Mouse (Mus musculus): ENCODE measurements at regions not wholly inside any gene's neighbourhood (a gene's known extent, or its start where the extent isn't known, plus 50 kb on each side); places are given as distances from the start of the nearest gene placed in this dataset.

DNA sequence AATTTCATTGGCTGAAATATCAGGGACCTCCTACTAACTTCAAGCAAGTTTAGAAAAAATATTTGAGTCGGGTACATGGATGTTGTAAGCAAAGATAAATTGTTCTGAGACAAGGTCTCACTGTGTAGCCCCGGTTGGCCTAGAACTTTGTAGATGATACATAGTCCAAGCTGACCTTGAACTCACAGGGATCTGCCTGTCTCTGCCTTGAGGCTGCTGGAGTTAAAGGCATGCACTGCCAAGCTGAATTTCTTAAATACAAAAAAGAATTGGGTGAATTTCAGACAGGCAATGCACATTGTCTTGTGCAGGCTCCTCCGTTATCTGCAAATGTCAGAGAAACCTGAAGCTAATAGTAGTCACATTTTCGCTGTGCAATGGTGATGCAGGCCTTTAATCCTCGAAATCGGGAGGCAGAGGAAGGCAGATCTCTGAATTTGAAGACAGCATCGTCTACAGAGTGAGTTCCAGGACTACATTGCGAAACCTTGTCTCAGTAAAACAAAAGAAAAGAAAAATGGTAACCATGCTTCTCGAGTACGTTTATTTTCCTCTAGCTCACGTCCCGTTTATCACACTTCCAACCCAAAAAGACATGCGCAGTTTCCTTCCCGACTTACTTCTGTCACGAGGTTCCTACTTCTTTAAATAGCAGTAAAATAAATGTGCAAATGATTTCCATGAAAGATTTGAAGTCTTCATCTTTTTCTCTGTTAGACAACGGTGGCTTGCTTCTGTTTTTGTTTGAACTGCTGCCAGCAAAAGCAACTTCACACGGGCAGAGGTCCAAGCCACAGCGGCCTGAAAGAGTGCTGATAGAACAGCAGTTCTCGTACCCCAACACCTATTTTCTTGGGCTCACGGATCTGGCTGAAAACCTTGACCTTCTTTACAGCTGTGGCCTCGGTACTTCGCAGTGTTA is 73.9 kb downstream of the Cox18 start:
- no peak overlapping the region for H3K4me2 ChIP-seq (ENCODE audit: insufficient read depth, low read depth, poor library complexity, severe bottlenecking)
- no peaks in the 10 kb centered on the region for H3K4me1 ChIP-seq (ENCODE audit: control insufficient read depth in 1 of 2, insufficient read depth in 2 of 2)
- no peak for DNase-seq (ENCODE audit: extremely low read depth)
- H3K36me3 ChIP-seq (replicated peaks in 1 of 2; ENCODE audit: control insufficient read depth in 1 of 2, insufficient read depth in 1 of 2, low read length in 1 of 2), result no peaks in the 10 kb centered on the region
- no peaks in the 10 kb centered on the region for H3K9me3 ChIP-seq (replicated peaks; ENCODE audit: low read length)
- no peak overlapping the region for H3K27ac ChIP-seq (ENCODE audit: insufficient read depth, low read depth)
- H3K79me2 ChIP-seq (replicated peaks; ENCODE audit: control insufficient read depth, extremely low read depth, insufficient read depth, poor library complexity, severe bottlenecking), result no peaks in the 10 kb centered on the region
- no peak overlapping the region for H3K4me3 ChIP-seq (replicated peaks in 1 of 3; ENCODE audit: low read depth in 2 of 3, low read length in 2 of 3, poor library complexity in 1 of 3)
- no peaks in the 10 kb centered on the region for H3K27me3 ChIP-seq (replicated peaks)
- in situ Hi-C loops (cut with MboI; ENCODE audit: low pct_ligation_motif_present, low pct_unique_long_range_greater_than_20kb, low sequenced_read_pairs), result no loop called here
- TF ChIP-seq MEF2A (IDR thresholded peaks at IDR 0.05; ENCODE audit: borderline replicate concordance, low read depth, low read length) (no peak), POLR2AphosphoS2 (IDR thresholded peaks at IDR 0.05; ENCODE audit: low read depth, low read length) (no peak), TCF12 (IDR thresholded peaks at IDR 0.05; ENCODE audit: low read depth, low read length) (no peak), USF1 (IDR thresholded peaks at IDR 0.05; ENCODE audit: low read depth, low read length) (no peak), ZC3H11A (IDR thresholded peaks at IDR 0.05; ENCODE audit: low read depth, low read length) (no peak), ZKSCAN1 (IDR thresholded peaks at IDR 0.05; ENCODE audit: borderline replicate concordance, low read depth, low read length) (no peak), CTCF (conservative IDR thresholded peaks at IDR 0.05 in 1 of 2, IDR thresholded peaks at IDR 0.05 in 1 of 2; ENCODE audit: low read depth in 2 of 2, low read length in 2 of 2) (no peak), CHD2 (IDR thresholded peaks at IDR 0.05; ENCODE audit: low read length) (no peak), RAD21 (IDR thresholded peaks at IDR 0.05; ENCODE audit: low read depth, low read length) (no peak), MXI1 (IDR thresholded peaks at IDR 0.05; ENCODE audit: low read depth, low read length) (no peak), RCOR1 (conservative IDR thresholded peaks at IDR 0.05; ENCODE audit: low read depth, low read length) (no peak), GABPA (IDR thresholded peaks at IDR 0.05; ENCODE audit: insufficient replicate concordance, low read depth, low read length) (no peak), KAT2A (IDR thresholded peaks at IDR 0.05; ENCODE audit: insufficient replicate concordance, low read length) (no peak), NRF1 (IDR thresholded peaks at IDR 0.05; ENCODE audit: low read depth, low read length) (no peak)
- no peak overlapping the region for H3K9ac ChIP-seq (ENCODE audit: insufficient read depth, low read depth)
- dilution Hi-C loops (cut with MboI; ENCODE audit: extremely low pct_ligation_motif_present, extremely low pct_unique_long_range_greater_than_20kb, low sequenced_read_pairs), result no loop called here

- no peak for DNase-seq (ENCODE audit: extremely low read depth)
- H3K79me2 ChIP-seq (replicated peaks; ENCODE audit: control insufficient read depth, extremely low read depth, insufficient read depth, poor library complexity, severe bottlenecking), result no peaks in the 10 kb centered on the region
- in situ Hi-C loops (cut with MboI; ENCODE audit: low pct_ligation_motif_present, low pct_unique_long_range_greater_than_20kb, low sequenced_read_pairs) (no loop called here), dilution Hi-C loops (cut with MboI; ENCODE audit: extremely low pct_ligation_motif_present, extremely low pct_unique_long_range_greater_than_20kb, low sequenced_read_pairs) (no loop called here)
- H3K4me3 ChIP-seq (replicated peaks in 1 of 3; ENCODE audit: low read depth in 2 of 3, low read length in 2 of 3, poor library complexity in 1 of 3), result no peak overlapping the region
- no peak overlapping the region for H3K27ac ChIP-seq (ENCODE audit: insufficient read depth, low read depth)
- no peaks in the 10 kb centered on the region for H3K36me3 ChIP-seq (replicated peaks in 1 of 2; ENCODE audit: control insufficient read depth in 1 of 2, insufficient read depth in 1 of 2, low read length in 1 of 2)
- H3K27me3 ChIP-seq (replicated peaks), result no peaks in the 10 kb centered on the region
- H3K4me2 ChIP-seq (ENCODE audit: insufficient read depth, low read depth, poor library complexity, severe bottlenecking), result no peak overlapping the region
- H3K9me3 ChIP-seq (replicated peaks; ENCODE audit: low read length), result no peaks in the 10 kb centered on the region
- no peak overlapping the region for H3K9ac ChIP-seq (ENCODE audit: insufficient read depth, low read depth)
- TF ChIP-seq ZC3H11A (IDR thresholded peaks at IDR 0.05; ENCODE audit: low read depth, low read length) (no peak), MYC (IDR thresholded peaks at IDR 0.05; ENCODE audit: low read depth, low read length) (no peak), TBP (conservative IDR thresholded peaks at IDR 0.05; ENCODE audit: low read depth, low read length) (no peak), UBTF (IDR thresholded peaks at IDR 0.05; ENCODE audit: low read depth, low read length) (no peak), CHD2 (IDR thresholded peaks at IDR 0.05; ENCODE audit: low read length) (no peak), MAZ (IDR thresholded peaks at IDR 0.05; ENCODE audit: low read depth, low read length) (no peak), MAX (IDR thresholded peaks at IDR 0.05; ENCODE audit: low read length) (no peak), NELFE (IDR thresholded peaks at IDR 0.05; ENCODE audit: low read depth, low read length) (no peak), USF1 (IDR thresholded peaks at IDR 0.05; ENCODE audit: low read depth, low read length) (no peak), ETS1 (conservative IDR thresholded peaks at IDR 0.05; ENCODE audit: low read depth, low read length) (no peak), NRF1 (IDR thresholded peaks at IDR 0.05; ENCODE audit: low read depth, low read length) (no peak), MXI1 (IDR thresholded peaks at IDR 0.05; ENCODE audit: low read depth, low read length) (no peak), BHLHE40 (IDR thresholded peaks at IDR 0.05; ENCODE audit: low read depth, low read length) (no peak), POLR2AphosphoS2 (IDR thresholded peaks at IDR 0.05; ENCODE audit: low read depth, low read length) (no peak), CHD1 (IDR thresholded peaks at IDR 0.05; ENCODE audit: low read depth, low read length) (no peak), USF2 (conservative IDR thresholded peaks at IDR 0.05; ENCODE audit: low read depth, low read length) (no peak)
- no peaks in the 10 kb centered on the region for H3K4me1 ChIP-seq (ENCODE audit: control insufficient read depth in 1 of 2, insufficient read depth in 2 of 2)
Observed at GRCm38 (mm10) chr5:90135971-90136370, 87.8 kb downstream of the Cox18 start.

All from CH12.LX (cell line).